Mouse (Mus musculus): ENCODE data around the gene Dhx38.

DNA sequence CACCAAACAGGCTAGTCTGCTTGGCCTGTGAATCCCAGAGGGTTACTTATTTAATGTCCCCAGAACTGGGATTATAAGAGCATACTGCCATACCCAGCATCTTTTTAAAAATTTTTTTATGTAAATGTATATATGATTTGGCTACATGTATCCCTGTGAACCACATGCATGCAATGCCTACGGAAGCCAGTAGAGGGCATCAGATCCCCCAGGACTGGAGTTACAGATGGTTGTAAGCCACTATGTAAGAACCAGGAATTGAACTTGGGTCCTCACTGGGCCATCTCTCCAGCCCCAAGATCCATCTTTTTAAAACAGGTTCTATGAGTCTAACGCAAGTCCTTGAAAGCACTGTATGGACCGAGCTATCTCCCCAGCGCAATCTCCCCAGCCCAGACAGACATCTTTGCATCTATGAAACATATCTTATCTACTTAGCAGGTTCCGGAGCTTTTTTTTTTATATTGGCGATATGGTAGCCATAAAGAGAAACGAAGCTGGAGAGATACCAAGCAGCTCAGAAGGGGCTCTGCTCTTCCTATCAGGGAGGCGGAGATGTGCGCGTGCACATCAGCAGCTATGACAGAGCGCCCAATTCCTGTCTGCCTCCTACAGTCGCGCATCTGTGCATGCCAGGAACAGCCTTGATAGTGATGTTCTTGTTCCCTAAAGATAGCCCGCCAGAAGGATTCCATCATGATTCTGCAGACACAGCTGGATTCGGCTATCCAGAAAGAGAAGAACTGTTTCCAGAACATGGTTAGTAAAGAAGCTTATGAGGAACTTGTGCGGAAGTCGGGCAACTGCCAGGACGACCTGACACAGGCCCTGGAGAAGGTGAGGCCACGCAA, 30.3 kb downstream of the Dhx38 start:
- TF ChIP-seq CTCF (IDR thresholded peaks at IDR 0.05; ENCODE audit: low read depth, low read length) (peak; percentile 41), POLR2A (IDR thresholded peaks at IDR 0.05; ENCODE audit: insufficient read depth, low read length) (no peak), EP300 (IDR thresholded peaks at IDR 0.05; ENCODE audit: insufficient read depth, low read depth, low read length) (no peak)

Measured in ES-Bruce4 (cell line).